Mouse (Mus musculus) spleen, adult 2 months (tissue): Measurements from ENCODE around the gene 2310033P09Rik.

Source experiments
- CTCF ChIP-seq: fragments of 200-500 bp; IDR thresholded peaks from 2 replicates; pipeline ENCODE4 v1.5.1; 2011; ENCODE audit warnings: mild to moderate bottlenecking, inconsistent platforms; ENCODE audit not compliant: insufficient read depth, insufficient read length, insufficient replicate concordance; ENCODE audit errors: extremely low read depth
- POLR2A ChIP-seq: fragments of 200-500 bp; IDR thresholded peaks from 2 replicates; pipeline ENCODE4 v1.6.1; 2011; ENCODE audit warnings: low read depth, low read length, inconsistent platforms

DNA sequence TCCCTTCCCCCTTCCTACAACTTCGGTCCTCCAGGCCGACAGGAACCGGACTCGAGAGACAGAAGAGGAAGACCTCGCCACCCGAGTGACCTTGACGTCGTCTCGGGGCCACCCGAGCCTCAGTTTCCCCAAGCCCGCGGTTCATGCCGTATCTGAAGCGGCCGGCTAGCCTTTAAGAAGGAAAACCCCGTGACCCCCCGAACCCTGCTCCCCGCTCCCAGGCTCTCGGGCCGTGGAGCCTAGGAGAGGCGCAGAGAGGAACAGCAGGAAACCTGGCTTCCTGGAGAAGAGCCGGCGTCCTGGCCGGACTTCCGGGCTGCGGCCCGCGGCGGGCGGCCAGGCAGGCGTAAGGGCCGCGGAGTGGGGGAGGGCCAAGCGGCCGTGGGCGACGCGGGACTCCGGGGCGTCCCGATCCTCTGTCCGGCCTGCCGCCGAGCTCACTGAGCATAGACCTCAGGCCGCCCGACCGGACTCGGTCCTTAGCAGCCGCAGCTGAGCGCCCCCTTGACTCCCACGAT lies 19.5 kb downstream of the 2310033P09Rik start:
- TF ChIP-seq CTCF (no peak), POLR2A (no peak)
